Mouse (Mus musculus) frontal cortex, postnatal 36 days (tissue): ENCODE measurements around the gene Mga.

ENCODE experiments used
- DNase-seq, 2 experiments: peaks; one replicate each; pipeline ENCODE4 v3.0.0; 2022; ENCODE audit warnings: low spot score in 2 of 2

Mga gene

DNA sequence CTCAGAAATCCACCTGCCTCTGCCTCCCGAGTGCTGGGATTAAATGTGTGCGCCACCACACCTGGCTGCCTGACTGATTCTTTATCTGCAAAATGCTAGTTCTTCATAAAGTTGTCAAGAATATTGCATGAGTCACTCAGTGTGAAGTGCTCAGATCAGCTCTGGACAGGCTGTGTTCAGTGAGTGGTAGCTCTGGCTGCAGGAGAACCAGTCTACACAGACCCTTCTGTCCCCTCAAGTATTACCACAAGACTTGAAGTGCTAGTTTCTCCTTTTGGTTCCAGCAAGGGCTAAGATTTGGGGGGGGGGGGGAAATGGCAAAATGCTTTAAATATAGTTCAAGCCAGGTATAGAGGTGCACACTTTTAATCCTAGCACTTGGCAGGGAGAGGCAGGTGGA lies 90.4 kb downstream of the Mga start:
- DNase-seq, result no peak

- DNase-seq, result no peak
Measured at GRCm38 (mm10) chr2:119988952-119989351, 91.9 kb downstream of the Mga start.

DNA sequence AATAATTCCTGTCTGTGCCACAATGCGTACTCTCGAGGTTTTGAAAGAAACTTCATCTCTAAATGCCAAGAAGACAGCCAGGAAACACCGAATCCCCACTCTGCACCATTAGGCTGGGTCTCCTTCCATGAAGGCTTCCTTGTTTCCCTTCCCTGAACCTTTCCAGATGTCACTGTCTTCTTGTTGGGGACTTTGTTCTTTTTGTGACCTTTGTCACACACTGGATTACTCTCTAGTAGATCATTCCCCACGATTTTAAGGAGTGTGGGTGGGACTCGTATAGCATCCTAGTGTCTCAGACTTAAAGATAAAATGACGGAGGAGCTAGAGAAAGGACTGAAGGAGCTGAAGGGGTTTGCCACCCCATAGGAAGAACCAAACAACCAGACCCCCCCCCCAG lies 93.9 kb downstream of the Mga start:
- no peak for DNase-seq

- no peak for DNase-seq
Measured at GRCm38 (mm10) chr2:119992349-119992748, 95.3 kb downstream of the Mga start.

DNA sequence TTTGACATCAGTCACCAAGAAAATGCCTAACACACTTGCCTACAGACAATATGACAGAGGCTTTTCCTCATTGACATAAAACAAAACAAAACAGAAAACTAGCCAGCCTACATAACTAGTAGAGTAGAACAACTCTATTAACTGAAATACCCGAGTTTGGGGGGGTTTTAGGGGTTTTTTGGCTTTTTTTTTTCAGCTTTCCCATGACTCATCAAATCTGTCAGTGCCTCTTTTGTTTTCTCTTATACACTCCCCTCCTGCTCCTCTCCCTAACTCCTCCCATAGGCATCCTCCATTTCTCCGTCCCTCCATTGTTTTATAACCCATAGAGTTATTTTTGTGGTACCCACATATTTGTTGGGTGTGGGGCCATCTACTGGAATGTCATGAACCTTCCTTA lies 96.5 kb downstream of the Mga start:
- DNase-seq, result no peak

DNA sequence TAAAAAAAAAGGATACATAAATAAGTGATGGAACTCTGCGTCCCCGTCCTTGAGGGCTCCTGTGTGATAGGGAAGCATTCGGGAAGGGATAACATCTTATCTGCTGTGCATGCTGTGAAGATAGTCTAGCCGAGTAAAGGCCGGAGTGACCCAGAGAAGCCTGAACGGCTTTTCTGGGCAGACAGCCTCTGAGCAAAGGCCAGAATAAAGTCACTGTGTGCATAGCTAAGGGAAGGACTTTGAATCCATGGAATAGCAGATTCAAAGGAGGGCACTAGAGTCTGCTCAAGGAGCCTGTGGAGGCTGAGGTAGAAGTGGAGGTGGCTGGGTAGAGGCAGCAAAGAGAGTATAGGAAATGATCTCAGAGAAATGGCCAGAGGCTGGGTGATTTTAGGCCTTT lies 97.8 kb downstream of the Mga start:
- DNase-seq, result no peak

DNA sequence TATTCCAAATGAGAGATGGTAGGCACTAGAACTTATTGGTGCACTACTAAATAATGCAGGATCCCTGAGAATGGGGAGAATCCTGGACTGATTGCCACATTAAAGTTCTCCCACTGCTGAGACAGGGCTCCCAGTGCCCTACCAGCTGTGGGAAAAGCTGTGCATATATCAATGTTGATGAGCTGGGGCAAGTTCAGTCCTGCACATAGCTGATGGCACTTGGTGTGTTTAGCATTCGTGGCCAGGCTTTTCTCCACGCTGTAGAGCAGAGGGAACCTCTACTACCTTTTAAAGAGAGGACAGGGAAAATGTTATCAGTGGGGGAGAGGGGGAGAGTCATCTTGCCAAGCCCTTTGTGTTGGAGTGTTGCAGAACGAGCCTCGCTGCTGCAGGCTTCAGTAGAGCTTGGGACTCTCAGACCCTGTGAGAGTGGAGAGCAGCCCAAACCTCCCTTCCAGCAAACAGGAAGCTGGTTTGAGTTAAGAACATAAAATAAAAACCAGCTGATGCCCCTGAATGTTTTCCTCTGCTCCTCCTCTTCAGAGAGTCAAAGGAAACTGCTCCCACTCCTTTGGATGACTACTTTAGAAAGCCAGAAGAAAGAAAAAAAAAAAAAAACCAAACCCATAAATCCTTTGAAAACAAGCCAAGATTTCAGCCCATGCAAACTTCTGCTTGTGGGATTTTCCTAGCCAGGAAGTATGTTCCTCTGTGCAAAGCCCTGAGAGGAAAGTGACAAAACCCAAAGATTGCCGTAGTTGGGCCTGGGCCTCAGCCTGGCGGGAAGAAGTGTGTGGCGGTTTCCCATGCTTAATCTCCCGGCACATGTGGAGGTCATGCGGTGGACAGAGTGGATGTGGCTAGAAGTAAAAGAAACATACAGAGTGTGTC lies 98.6 kb downstream of the Mga start:
- peak in 1 of 2 experiments; percentile 19 for DNase-seq

DNA sequence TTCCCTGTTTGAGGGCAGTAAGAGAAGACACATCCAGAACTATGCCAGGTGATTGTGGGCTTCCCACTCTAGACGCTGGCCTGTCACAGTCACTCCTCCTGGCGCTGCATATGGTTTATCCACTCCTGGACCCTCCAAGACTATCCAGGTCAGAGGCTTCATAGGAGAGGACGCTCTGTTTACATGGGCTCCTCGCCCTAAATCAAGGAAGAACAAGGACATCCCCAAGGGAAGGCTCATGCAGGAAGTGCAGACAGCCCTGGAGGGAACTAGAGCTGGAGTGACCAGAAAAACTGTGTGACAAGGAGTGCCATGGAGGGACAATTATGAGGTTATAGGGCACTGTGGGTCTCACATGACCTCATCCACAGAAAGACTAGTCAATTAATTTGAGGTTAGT lies 100.3 kb downstream of the Mga start:
- no peak for DNase-seq

DNA sequence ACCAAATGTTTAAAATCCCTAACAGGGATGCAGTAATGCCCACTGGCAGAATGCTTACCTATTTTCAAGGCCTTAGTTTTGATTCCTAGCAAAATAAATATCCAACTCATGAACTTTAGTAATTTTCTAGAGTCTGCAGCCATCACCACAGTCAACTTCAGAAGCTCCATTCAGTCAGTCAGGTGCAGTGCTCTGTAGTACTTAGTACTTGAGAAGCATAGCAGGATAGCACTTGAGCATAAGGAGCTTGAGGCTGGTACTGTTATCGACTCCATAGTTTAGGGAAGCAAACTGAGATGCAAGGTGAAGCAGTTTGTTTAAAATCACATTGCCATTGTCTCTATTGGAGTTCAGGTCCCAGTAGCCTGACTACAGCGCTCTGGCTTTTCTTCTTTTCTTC lies 102.7 kb downstream of the Mga start:
- no peak for DNase-seq

GRCm38 (mm10) chr2:120000882-120001584 lies 104.0 kb downstream of the Mga start:
- DNase-seq, result no peak

DNA sequence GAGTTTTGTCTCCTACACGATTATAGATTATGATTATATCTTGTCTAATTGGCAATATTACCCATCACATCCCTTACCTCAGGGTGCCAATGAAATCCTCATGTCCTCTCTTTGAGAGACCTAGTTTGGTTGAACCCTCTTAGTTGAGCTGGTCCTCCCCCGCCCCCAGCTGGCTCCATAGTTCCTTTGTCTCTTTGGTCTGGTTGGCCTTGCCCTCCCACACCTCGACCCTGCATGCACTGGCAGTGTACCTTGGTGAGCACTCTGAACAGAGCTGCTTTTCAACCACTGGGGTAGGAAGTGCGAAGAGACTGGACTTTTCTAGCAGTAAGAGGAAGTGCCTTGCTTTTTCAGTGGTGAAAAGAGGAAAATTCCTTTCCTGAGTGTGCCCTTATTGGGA lies 104.9 kb downstream of the Mga start:
- DNase-seq, result no peak

DNA sequence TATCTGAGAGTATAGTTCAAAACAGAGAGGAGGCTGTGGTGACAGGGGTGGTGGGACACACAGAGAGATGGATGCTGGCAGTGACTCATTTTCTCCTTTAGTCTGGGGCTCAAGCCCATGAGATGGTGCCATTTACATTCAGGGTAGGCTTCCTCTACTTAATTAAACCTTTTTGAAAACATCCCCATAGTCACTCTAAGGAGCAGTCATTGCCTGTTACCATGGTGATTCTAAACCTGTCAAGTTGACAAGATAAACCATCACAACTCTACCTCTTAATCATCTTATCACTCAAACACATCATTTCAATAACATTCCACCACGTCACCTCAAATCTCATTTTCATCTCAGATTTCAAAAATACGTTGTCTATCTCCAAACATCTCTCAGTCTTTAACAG lies 106.9 kb downstream of the Mga start:
- no peak for DNase-seq

- DNase-seq, result no peak
Measured at GRCm38 (mm10) chr2:120006696-120007095, 109.7 kb downstream of the Mga start.

DNA sequence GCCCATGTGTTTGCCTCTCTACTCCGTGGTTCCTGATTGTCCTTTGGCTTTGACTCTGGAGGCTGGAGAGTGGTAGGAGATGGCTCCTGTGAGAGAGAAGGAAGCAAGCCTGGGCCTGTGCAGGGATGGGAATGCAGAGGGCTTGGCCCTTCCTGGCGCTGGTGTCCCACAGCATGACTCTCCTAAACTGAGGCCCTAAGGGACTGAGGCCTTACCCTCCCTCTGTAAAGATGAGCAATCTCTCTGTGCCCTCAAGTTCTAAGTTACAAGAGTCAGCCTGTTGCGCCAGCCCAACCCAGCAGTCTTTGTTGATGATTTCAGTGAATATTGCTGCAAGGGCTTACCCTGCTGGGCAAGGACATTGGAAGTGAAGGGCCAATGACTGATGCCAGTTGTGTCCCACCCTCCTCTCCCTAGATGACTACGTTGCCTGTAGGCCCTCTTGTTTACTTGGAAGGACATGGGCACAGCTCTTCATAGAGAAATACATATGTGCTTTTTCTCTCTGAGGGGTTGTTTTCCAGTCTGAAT lies 110.7 kb downstream of the Mga start:
- DNase-seq, result no peak

DNA sequence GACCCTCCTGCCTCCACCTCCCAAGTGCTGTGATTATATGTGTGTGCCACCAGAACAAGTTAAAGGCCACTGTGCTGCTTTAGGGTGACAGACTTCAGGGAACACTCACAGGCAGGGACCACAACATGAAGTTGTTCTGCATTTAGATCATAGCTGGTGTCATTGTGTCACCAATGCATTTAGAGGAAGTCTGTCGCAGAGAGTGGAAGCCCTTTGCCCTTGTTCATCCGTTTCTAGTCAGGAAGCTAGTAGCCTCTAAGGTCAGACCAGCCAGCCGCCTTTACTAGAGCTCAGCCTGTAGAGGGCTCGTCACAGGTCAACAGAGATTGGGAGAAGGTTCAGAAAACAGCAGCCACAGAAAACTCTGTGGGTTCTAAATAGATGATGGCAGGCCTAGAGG lies 111.6 kb downstream of the Mga start:
- no peak for DNase-seq

GRCm38 (mm10) chr2:120011462-120012200 lies 114.6 kb downstream of the Mga start:
- DNase-seq, result peak; percentile 43 to 70

GRCm38 (mm10) chr2:120012924-120013323 lies 115.9 kb downstream of the Mga start:
- no peak for DNase-seq

DNA sequence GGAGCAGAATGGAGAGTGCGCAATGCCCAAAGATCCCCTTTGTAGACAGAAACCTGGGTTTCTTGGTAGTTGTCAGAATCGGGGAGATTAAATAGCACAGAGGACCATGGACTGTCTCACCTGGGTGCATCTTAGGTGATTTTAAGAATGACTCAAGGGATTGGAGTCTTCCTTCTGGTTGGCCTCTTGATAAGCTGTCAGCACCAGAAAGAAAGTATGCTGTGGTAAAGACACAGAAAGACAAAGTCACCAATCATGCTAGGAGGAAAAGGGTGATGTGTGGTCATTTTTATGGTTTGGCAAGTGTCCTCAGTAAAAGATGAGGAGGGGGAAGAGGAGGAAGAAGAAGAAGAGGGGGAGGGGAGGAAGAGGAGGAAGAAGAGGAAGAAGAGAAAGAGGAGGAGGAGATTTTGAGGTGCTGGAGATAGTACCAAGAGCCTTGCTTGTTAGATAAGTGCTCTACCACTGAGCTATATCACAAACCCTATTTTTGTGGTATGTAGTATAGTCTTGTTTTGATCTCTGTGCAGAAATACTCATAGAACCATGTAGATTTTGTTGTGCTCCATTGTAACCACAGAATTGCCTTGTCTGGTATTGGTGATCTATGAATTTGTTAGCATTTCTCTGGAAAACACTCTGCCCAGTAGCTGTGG lies 116.9 kb downstream of the Mga start:
- no peak for DNase-seq

GRCm38 (mm10) chr2:120015882-120016281 lies 118.9 kb downstream of the Mga start:
- DNase-seq, result no peak

DNA sequence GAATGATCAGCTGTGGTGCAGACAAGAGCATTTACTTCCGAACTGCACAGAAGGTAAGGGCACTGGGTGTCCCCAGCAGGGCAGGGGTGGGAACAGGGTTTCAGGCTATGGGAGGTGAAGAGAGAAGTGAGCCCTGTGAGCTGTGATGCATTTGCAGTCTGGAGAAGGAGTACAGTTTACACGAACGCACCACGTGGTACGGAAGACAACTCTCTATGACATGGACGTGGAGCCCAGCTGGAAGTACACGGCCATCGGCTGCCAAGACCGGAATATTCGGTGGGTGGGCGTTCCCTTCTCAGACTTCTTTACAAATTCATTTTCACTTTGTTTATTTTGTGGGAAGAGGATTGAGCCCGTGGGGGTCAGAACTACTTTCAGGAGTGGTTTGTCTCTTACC lies 120.6 kb downstream of the Mga start:
- no peak for DNase-seq
